Mouse (Mus musculus): ENCODE data around the gene Pik3r4. TPM values are rescaled to one million over a fixed set of nuclear protein-coding genes. Genes with fewer than 3 reads are reported as not detected.
A peak's percentile ranks its signal among the peaks of the same experiment; 100 is the strongest.

Pik3r4 gene
- total and polyA plus RNA-seq, 2 experiments from 2014 or later: 12.8 to 25.5 TPM

- ATAC-seq (ENCODE audit: low FRiP score): no peak
- no peak for DNase-seq (ENCODE audit: low spot score)
Observed at GRCm38 (mm10) chr9:105692472-105692871, 49.7 kb downstream of the Pik3r4 start.

GRCm38 (mm10) chr9:105693056-105693455, 50.3 kb downstream of the Pik3r4 start:
- DNase-seq (ENCODE audit: low spot score) (no peak), ATAC-seq (ENCODE audit: low FRiP score) (no peak)

More at GRCm38 (mm10) chr9:105692472-105692871, 49.7 kb downstream of the Pik3r4 start:
- Histone ChIP-seq H3K9ac (replicated peaks; ENCODE audit: low read length, poor library complexity, severe bottlenecking) (no peak overlapping the region), H3K4me3 (ENCODE audit: low read depth, low read length) (no peak overlapping the region), H3K4me2 (ENCODE audit: low read depth, low read length, poor library complexity, severe bottlenecking) (no peak overlapping the region), H3K4me1 (ENCODE audit: insufficient read depth, low read length) (no peaks in the 10 kb centered on the region), H3K9me3 (ENCODE audit: low read length) (no peaks in the 10 kb centered on the region), H3K27ac (ENCODE audit: low read depth, low read length) (0 out of 2 replicates have a peak overlapping the region, but pooled peaks have one; percentile 19), H3K27me3 (ENCODE audit: insufficient read depth, low read length) (no peaks in the 10 kb centered on the region), H3K36me3 (ENCODE audit: insufficient read depth, low read length) (no peaks in the 10 kb centered on the region)
- no peak for TF ChIP-seq CTCF (IDR thresholded peaks at IDR 0.05)
- WGBS: 92% methylated on average over 14 of the region's 14 CpGs

GRCm38 (mm10) chr9:105693854-105694253, 51.1 kb downstream of the Pik3r4 start:
- peak; percentile 82 for DNase-seq (ENCODE audit: low spot score)
- Histone ChIP-seq H3K27me3 (ENCODE audit: insufficient read depth, low read length) (no peaks in the 10 kb centered on the region), H3K36me3 (ENCODE audit: insufficient read depth, low read length) (no peaks in the 10 kb centered on the region), H3K9me3 (ENCODE audit: low read length) (no peaks in the 10 kb centered on the region), H3K4me3 (ENCODE audit: low read depth, low read length) (no peak overlapping the region), H3K4me2 (ENCODE audit: low read depth, low read length, poor library complexity, severe bottlenecking) (no peak overlapping the region), H3K27ac (ENCODE audit: low read depth, low read length) (no peak overlapping the region), H3K9ac (replicated peaks; ENCODE audit: low read length, poor library complexity, severe bottlenecking) (no peak overlapping the region), H3K4me1 (ENCODE audit: insufficient read depth, low read length) (no peaks in the 10 kb centered on the region)
- peak; percentile 73 for TF ChIP-seq CTCF (IDR thresholded peaks at IDR 0.05)
- ATAC-seq (ENCODE audit: low FRiP score): no peak
- whole genome bisulfite sequencing: 14% methylated on average over 5 of the region's 5 CpGs

More at GRCm38 (mm10) chr9:105693056-105693455, 50.3 kb downstream of the Pik3r4 start:
- H3K9me3 ChIP-seq (ENCODE audit: low read length): no peaks in the 10 kb centered on the region
- no peaks in the 10 kb centered on the region for H3K4me1 ChIP-seq (ENCODE audit: insufficient read depth, low read length)
- H3K27ac ChIP-seq (ENCODE audit: low read depth, low read length): peak overlapping the region; percentile 2; the same call in 1 of the 2 replicates
- no peak for TF ChIP-seq CTCF (IDR thresholded peaks at IDR 0.05)
- H3K4me2 ChIP-seq (ENCODE audit: low read depth, low read length, poor library complexity, severe bottlenecking): no peak overlapping the region
- WGBS: 53% methylated on average over 9 of the region's 9 CpGs
- no peaks in the 10 kb centered on the region for H3K36me3 ChIP-seq (ENCODE audit: insufficient read depth, low read length)
- H3K9ac ChIP-seq (replicated peaks; ENCODE audit: low read length, poor library complexity, severe bottlenecking): no peak overlapping the region
- no peaks in the 10 kb centered on the region for H3K27me3 ChIP-seq (ENCODE audit: insufficient read depth, low read length)
- H3K4me3 ChIP-seq (ENCODE audit: low read depth, low read length): no peak overlapping the region

GRCm38 (mm10) chr9:105696818-105697564, 54.2 kb downstream of the Pik3r4 start:
- ATAC-seq (ENCODE audit: low FRiP score) (no peak), DNase-seq (ENCODE audit: low spot score) (no peak)
- WGBS: 84% methylated on average over 7 of the region's 7 CpGs
- no peaks in the 10 kb centered on the region for H3K27me3 ChIP-seq (ENCODE audit: insufficient read depth, low read length)
- H3K4me2 ChIP-seq (ENCODE audit: low read depth, low read length, poor library complexity, severe bottlenecking): no peak overlapping the region
- no peaks in the 10 kb centered on the region for H3K4me1 ChIP-seq (ENCODE audit: insufficient read depth, low read length)
- H3K27ac ChIP-seq (ENCODE audit: low read depth, low read length): no peak overlapping the region
- H3K36me3 ChIP-seq (ENCODE audit: insufficient read depth, low read length): no peaks in the 10 kb centered on the region
- H3K9ac ChIP-seq (replicated peaks; ENCODE audit: low read length, poor library complexity, severe bottlenecking): no peak overlapping the region
- no peak for TF ChIP-seq CTCF (IDR thresholded peaks at IDR 0.05)
- no peak overlapping the region for H3K4me3 ChIP-seq (ENCODE audit: low read depth, low read length)
- H3K9me3 ChIP-seq (ENCODE audit: low read length): no peaks in the 10 kb centered on the region

GRCm38 (mm10) chr9:105697764-105698396, 55.1 kb downstream of the Pik3r4 start:
- Histone ChIP-seq H3K4me2 (ENCODE audit: low read depth, low read length, poor library complexity, severe bottlenecking) (no peak overlapping the region), H3K27ac (ENCODE audit: low read depth, low read length) (no peak overlapping the region), H3K4me3 (ENCODE audit: low read depth, low read length) (no peak overlapping the region), H3K36me3 (ENCODE audit: insufficient read depth, low read length) (no peaks in the 10 kb centered on the region), H3K9me3 (ENCODE audit: low read length) (no peaks in the 10 kb centered on the region), H3K9ac (replicated peaks; ENCODE audit: low read length, poor library complexity, severe bottlenecking) (no peak overlapping the region), H3K27me3 (ENCODE audit: insufficient read depth, low read length) (no peaks in the 10 kb centered on the region), H3K4me1 (ENCODE audit: insufficient read depth, low read length) (no peaks in the 10 kb centered on the region)
- WGBS: 69% methylated on average over 9 of the region's 9 CpGs
- no peak for TF ChIP-seq CTCF (IDR thresholded peaks at IDR 0.05)
- DNase-seq (ENCODE audit: low spot score): no peak
- no peak for ATAC-seq (ENCODE audit: low FRiP score)

- Histone ChIP-seq H3K27me3 (ENCODE audit: insufficient read depth, low read length) (no peaks in the 10 kb centered on the region), H3K4me1 (ENCODE audit: insufficient read depth, low read length) (no peaks in the 10 kb centered on the region), H3K27ac (ENCODE audit: low read depth, low read length) (no peak overlapping the region), H3K4me2 (ENCODE audit: low read depth, low read length, poor library complexity, severe bottlenecking) (no peak overlapping the region), H3K9ac (replicated peaks; ENCODE audit: low read length, poor library complexity, severe bottlenecking) (no peak overlapping the region), H3K4me3 (ENCODE audit: low read depth, low read length) (no peak overlapping the region), H3K36me3 (ENCODE audit: insufficient read depth, low read length) (no peaks in the 10 kb centered on the region), H3K9me3 (ENCODE audit: low read length) (no peaks in the 10 kb centered on the region)
- DNase-seq (ENCODE audit: low spot score) (peak; percentile 42), ATAC-seq (ENCODE audit: low FRiP score) (no peak)
- no peak for TF ChIP-seq CTCF (IDR thresholded peaks at IDR 0.05)
- whole genome bisulfite sequencing: 80% methylated on average over 6 of the region's 6 CpGs
Observed at GRCm38 (mm10) chr9:105700702-105701101, 57.9 kb downstream of the Pik3r4 start.
